Mouse (Mus musculus) stomach, postnatal 0 days (tissue): ENCODE measurements around the gene Usp40. TPM values are rescaled to one million over a fixed set of nuclear protein-coding genes. Genes with fewer than 3 reads are reported as not detected.
"Not testable (repeated sequence)": the region's sequence is repeated elsewhere in the genome, so short reads cannot be mapped to it uniquely, and the experiment has no call there.

ENCODE experiments used
- ATAC-seq: fragments of 200-750 bp; cut with Nextera tagmentation; 2 replicates; pipeline ENCODE4 v1.8.0; 2017; ENCODE audit not compliant: low FRiP score, low TSS enrichment
- DNase-seq: peaks from one replicate; pipeline ENCODE4 v3.0.0-alpha.2; 2016; ENCODE audit warnings: low spot score
- H3K27ac ChIP-seq: fragments of 300-500 bp; sonication (generic); replicated peaks from 2 replicates; pipeline ENCODE4 v1.5.1; 2014; ENCODE audit warnings: mild to moderate bottlenecking, control low read depth
- H3K27me3 ChIP-seq: fragments of 300-500 bp; sonication (generic); 2 replicates; pipeline ENCODE4 v1.6.1; 2014; ENCODE audit warnings: low read length; ENCODE audit not compliant: control insufficient read depth, insufficient read depth
- H3K36me3 ChIP-seq: fragments of 300-500 bp; sonication (generic); 2 replicates; pipeline ENCODE4 v1.6.1; 2014; ENCODE audit warnings: low read length, mixed read lengths; ENCODE audit not compliant: control insufficient read depth, insufficient read depth
- H3K4me1 ChIP-seq: fragments of 300-500 bp; sonication (generic); replicated peaks from 2 replicates; pipeline ENCODE4 v1.6.1; 2014; ENCODE audit warnings: antibody characterized with exemption; ENCODE audit not compliant: control insufficient read depth, insufficient read depth
- H3K4me2 ChIP-seq: fragments of 300-500 bp; sonication (generic); replicated peaks from 2 replicates; pipeline ENCODE4 v1.6.1; 2014; ENCODE audit warnings: low read depth, mild to moderate bottlenecking, control low read depth, moderate library complexity
- H3K4me3 ChIP-seq: fragments of 300-500 bp; sonication (generic); 2 replicates; pipeline ENCODE4 v1.5.1; 2014; ENCODE audit warnings: low read depth, low read length, control low read depth
- H3K9ac ChIP-seq: fragments of 300-500 bp; sonication (generic); 2 replicates; pipeline ENCODE4 v1.6.1; 2014; ENCODE audit warnings: mild to moderate bottlenecking, low read length, control low read depth, mixed read lengths
- H3K9me3 ChIP-seq: fragments of 300-500 bp; sonication (generic); 2 replicates; pipeline ENCODE4 v1.6.1; 2016; ENCODE audit warnings: low read length; ENCODE audit not compliant: control insufficient read depth
- CTCF ChIP-seq: IDR thresholded peaks from 2 replicates; pipeline ENCODE4 v1.5.1; 2016; ENCODE audit warnings: antibody characterized with exemption, low read depth, mild to moderate bottlenecking, moderate library complexity
- EP300 ChIP-seq: optimal IDR thresholded peaks from 2 replicates; pipeline ENCODE3; 2016; ENCODE audit warnings: antibody characterized with exemption
- WGBS: fragments of 180-500 bp; shearing (Covaris S2); extraction: QIAGEN DNeasy Blood & Tissue Kit; methylation state at CpG from one replicate; pipeline ENCODE4 v1.1.7; 2014; 5-methylcytosine and 5-hydroxymethylcytosine counted together
- polyA plus RNA-seq: library from polyadenylated mRNA; unstranded; fragments of >200 nt; fragmentation: Nextera tagmentation; extraction: Ambion mirVana; gene quantifications from 2 replicates; pipeline ENCODE4 v1.2.1, GENCODE M21; 2015

The Usp40 gene
- polyA plus RNA-seq = 10.4 and 10.7 TPM in 2 replicates

GRCm38 (mm10) chr1:88008211-88008697 lies at the start of gene Usp40:
Gene Usp40, minus strand, starts transcription at chr1:88008551.
- Histone ChIP-seq H3K27me3 (no peaks in the 10 kb centered on the region), H3K4me3 (peak within 1 kb of the TSS; percentile 75), H3K9ac (peak within 1 kb of the TSS; percentile 92), H3K4me2 (peak within 1 kb of the TSS; percentile 80), H3K27ac (peak within 1 kb of the TSS; percentile 92), H3K9me3 (no peaks in the 10 kb centered on the region), H3K36me3 (peaks cover 2% of the 10 kb centered on the region; the same call in 1 of the 2 replicates), H3K4me1 (no peaks in the 10 kb centered on the region)
- TF ChIP-seq EP300 = no peak
- TF ChIP-seq CTCF = 0 out of 2 replicates have a peak, but pooled peaks have one; percentile 8
- ATAC-seq = peak; percentile 91
- WGBS = under 1% methylated on average over 45 of the region's 45 CpGs
- peak; percentile 84 for DNase-seq

GRCm38 (mm10) chr1:88055088-88055487 lies 46.7 kb upstream of the Usp40 start, which contains the start of gene Ugt1a10:
Gene Ugt1a10, plus strand, starts transcription at chr1:88055388.
- no peak within 1 kb of the TSS for H3K4me2 ChIP-seq
- 71% methylated on average over 1 of the region's 1 CpGs for WGBS
- H3K4me1 ChIP-seq = no peaks in the 10 kb centered on the region
- H3K27me3 ChIP-seq = no peaks in the 10 kb centered on the region
- H3K4me3 ChIP-seq = no peak within 1 kb of the TSS
- no peaks in the 10 kb centered on the region for H3K9me3 ChIP-seq
- TF ChIP-seq CTCF = no peak
- TF ChIP-seq EP300 = no peak
- no peak for ATAC-seq
- H3K9ac ChIP-seq = no peak within 1 kb of the TSS
- H3K27ac ChIP-seq = no peak within 1 kb of the TSS
- DNase-seq = no peak
- no peaks in the 10 kb centered on the region for H3K36me3 ChIP-seq

GRCm38 (mm10) chr1:88047408-88047807 lies 39.1 kb upstream of the Usp40 start:
- H3K27me3 ChIP-seq, ATAC-seq, H3K4me2 ChIP-seq, H3K27ac ChIP-seq, H3K9me3 ChIP-seq, H3K4me1 ChIP-seq, H3K36me3 ChIP-seq, DNase-seq, H3K9ac ChIP-seq, H3K4me3 ChIP-seq: not testable (repeated sequence)
- 90% methylated on average over 2 of the region's 2 CpGs for WGBS

GRCm38 (mm10) chr1:88044832-88045437 lies 36.6 kb upstream of the Usp40 start:
- H3K4me3 ChIP-seq, DNase-seq, ATAC-seq, H3K9ac ChIP-seq, H3K4me1 ChIP-seq, H3K27me3 ChIP-seq, H3K27ac ChIP-seq, H3K36me3 ChIP-seq, H3K9me3 ChIP-seq, H3K4me2 ChIP-seq: not testable (repeated sequence)
- WGBS = 55% methylated on average over 3 of the region's 5 CpGs

GRCm38 (mm10) chr1:88043044-88043443 lies 34.7 kb upstream of the Usp40 start:
- H3K27ac ChIP-seq, H3K27me3 ChIP-seq, H3K9ac ChIP-seq, H3K9me3 ChIP-seq, H3K36me3 ChIP-seq, H3K4me3 ChIP-seq, H3K4me2 ChIP-seq, ATAC-seq, DNase-seq, H3K4me1 ChIP-seq: not testable (repeated sequence)
- 71% methylated on average over 1 of the region's 2 CpGs for WGBS

- not testable (repeated sequence) for H3K27me3 ChIP-seq, H3K4me3 ChIP-seq, H3K9me3 ChIP-seq, H3K4me1 ChIP-seq, H3K36me3 ChIP-seq, H3K9ac ChIP-seq, ATAC-seq, H3K27ac ChIP-seq, DNase-seq, H3K4me2 ChIP-seq
- 59% methylated on average over 3 of the region's 3 CpGs for WGBS
These were observed 16.9 kb upstream of the Usp40 start for GRCm38 (mm10) chr1:88025244-88025643.
